Mouse (Mus musculus) heart, embryonic 11.5 days (tissue): ENCODE data around the gene Gpr19. TPM values are rescaled to one million over a fixed set of nuclear protein-coding genes. Genes with fewer than 3 reads are reported as not detected.

Experiments used
- ATAC-seq: fragments of 200-750 bp; cut with Nextera tagmentation; replicated peaks from 2 replicates; pipeline ENCODE4 v1.8.0; 2017; ENCODE audit warnings: moderate library complexity; ENCODE audit not compliant: insufficient number of reproducible peaks, low FRiP score, low TSS enrichment
- H3K27ac ChIP-seq: fragments of 300-500 bp; sonication (generic); 2 replicates; pipeline ENCODE4 v1.5.1; 2014; ENCODE audit warnings: mild to moderate bottlenecking, low read depth, low read length
- H3K27me3 ChIP-seq: fragments of 300-500 bp; sonication (generic); 2 replicates; pipeline ENCODE4 v1.6.1; 2014; ENCODE audit warnings: mild to moderate bottlenecking, low read length, mixed read lengths; ENCODE audit not compliant: control insufficient read depth, insufficient read depth
- H3K36me3 ChIP-seq: fragments of 300-500 bp; sonication (generic); 2 replicates; pipeline ENCODE4 v1.6.1; 2014; ENCODE audit warnings: mild to moderate bottlenecking, low read length, moderate library complexity, mixed read lengths; ENCODE audit not compliant: control insufficient read depth, insufficient read depth
- H3K4me1 ChIP-seq: fragments of 300-500 bp; sonication (generic); 2 replicates; pipeline ENCODE4 v1.6.1; 2014; ENCODE audit warnings: low read length; ENCODE audit not compliant: control insufficient read depth, insufficient read depth
- H3K4me2 ChIP-seq: fragments of 300-500 bp; sonication (generic); 2 replicates; pipeline ENCODE4 v1.6.1; 2014; ENCODE audit warnings: mild to moderate bottlenecking, moderate library complexity
- H3K4me3 ChIP-seq: fragments of 300-500 bp; sonication (generic); 2 replicates; pipeline ENCODE4 v1.5.1; 2014; ENCODE audit warnings: low read depth, low read length
- H3K9ac ChIP-seq: fragments of 300-500 bp; sonication (generic); 2 replicates; pipeline ENCODE4 v1.6.1; 2014; ENCODE audit warnings: mild to moderate bottlenecking, low read depth, low read length, moderate library complexity
- H3K9me3 ChIP-seq: fragments of 300-500 bp; sonication (generic); replicated peaks from 2 replicates; pipeline ENCODE4 v1.6.1; 2016; ENCODE audit warnings: low read length; ENCODE audit not compliant: control insufficient read depth
- WGBS: fragments of 180-500 bp; shearing (Covaris S2); extraction: QIAGEN DNeasy Blood & Tissue Kit; methylation state at CpG from one replicate; pipeline ENCODE4 v1.1.7; 2014; ENCODE audit not compliant: insufficient replicate concordance; 5-methylcytosine and 5-hydroxymethylcytosine counted together
- polyA plus RNA-seq: library from polyadenylated mRNA; unstranded; fragments of >200 nt; fragmentation: Nextera tagmentation; extraction: Ambion mirVana; gene quantifications from 2 replicates; pipeline ENCODE4 v1.2.1, GENCODE M21; 2014

The Gpr19 gene
- polyA plus RNA-seq, 1 experiment from 2014 or later = 12.0 TPM

- Histone ChIP-seq H3K27ac (peak within 1 kb of the TSS; percentile 94), H3K4me2 (peak within 1 kb of the TSS; percentile 84), H3K36me3 (no peaks in the 10 kb centered on the region; the same call in 1 of the 2 replicates), H3K4me1 (peaks cover 13% of the 10 kb centered on the region), H3K9me3 (no peaks in the 10 kb centered on the region), H3K27me3 (no peaks in the 10 kb centered on the region), H3K4me3 (peak within 1 kb of the TSS; percentile 74), H3K9ac (peak within 1 kb of the TSS; percentile 87)
- ATAC-seq = peak; percentile 92
- under 1% methylated on average over 76 of the region's 77 CpGs for WGBS
Measured at GRCm38 (mm10) chr6:134920190-134921013, 22.0 kb upstream of the Gpr19 start, which contains the start of gene Cdkn1b. Cdkn1b (plus strand) TSS chr6:134920401.

- Histone ChIP-seq H3K27me3 (no peaks in the 10 kb centered on the region), H3K9ac (peak overlapping the region; percentile 87), H3K36me3 (no peaks in the 10 kb centered on the region; the same call in 1 of the 2 replicates), H3K4me3 (peak overlapping the region; percentile 74), H3K9me3 (no peaks in the 10 kb centered on the region), H3K4me1 (peaks cover 13% of the 10 kb centered on the region), H3K27ac (peak overlapping the region; percentile 94), H3K4me2 (peak overlapping the region; percentile 84)
- peak; percentile 60 for ATAC-seq
- 5% methylated on average over 33 of the region's 37 CpGs for WGBS
Measured at GRCm38 (mm10) chr6:134919511-134920189, 21.3 kb upstream of the Gpr19 start.

GRCm38 (mm10) chr6:134918769-134919168, 20.4 kb upstream of the Gpr19 start:
- 90% methylated on average over 10 of the region's 10 CpGs for WGBS
- H3K36me3 ChIP-seq = no peaks in the 10 kb centered on the region
- no peak overlapping the region for H3K27ac ChIP-seq
- no peak overlapping the region for H3K4me3 ChIP-seq
- peaks cover 13% of the 10 kb centered on the region for H3K4me1 ChIP-seq
- H3K4me2 ChIP-seq = peak overlapping the region; percentile 84; the same call in 1 of the 2 replicates
- H3K9me3 ChIP-seq = no peaks in the 10 kb centered on the region
- H3K27me3 ChIP-seq = no peaks in the 10 kb centered on the region
- no peak for ATAC-seq
- no peak overlapping the region for H3K9ac ChIP-seq

GRCm38 (mm10) chr6:134917087-134917486, 18.7 kb upstream of the Gpr19 start:
- Histone ChIP-seq H3K4me1 (peaks cover 3% of the 10 kb centered on the region), H3K4me2 (peak overlapping the region; percentile 90), H3K36me3 (no peaks in the 10 kb centered on the region), H3K9ac (peak overlapping the region; percentile 68), H3K27me3 (no peaks in the 10 kb centered on the region), H3K9me3 (no peaks in the 10 kb centered on the region), H3K27ac (no peak overlapping the region), H3K4me3 (peak overlapping the region; percentile 53)
- no peak for ATAC-seq
- WGBS = 2% methylated on average over 11 of the region's 11 CpGs

GRCm38 (mm10) chr6:134916641-134917040, 18.3 kb upstream of the Gpr19 start:
- Histone ChIP-seq H3K36me3 (no peaks in the 10 kb centered on the region), H3K9me3 (no peaks in the 10 kb centered on the region), H3K4me3 (peak overlapping the region; percentile 53), H3K27ac (no peak overlapping the region), H3K4me2 (peak overlapping the region; percentile 90), H3K9ac (peak overlapping the region; percentile 68), H3K4me1 (no peaks in the 10 kb centered on the region; the same call in 1 of the 2 replicates), H3K27me3 (no peaks in the 10 kb centered on the region)
- 0% methylated on average over 11 of the region's 11 CpGs for WGBS
- ATAC-seq = no peak

GRCm38 (mm10) chr6:134914523-134914922, 16.1 kb upstream of the Gpr19 start:
- WGBS = 87% methylated on average over 5 of the region's 5 CpGs
- Histone ChIP-seq H3K4me3 (no peak overlapping the region), H3K4me2 (no peak overlapping the region), H3K27ac (no peak overlapping the region), H3K9ac (no peak overlapping the region), H3K27me3 (no peaks in the 10 kb centered on the region), H3K4me1 (no peaks in the 10 kb centered on the region; the same call in 1 of the 2 replicates), H3K9me3 (no peaks in the 10 kb centered on the region), H3K36me3 (no peaks in the 10 kb centered on the region)
- no peak for ATAC-seq

GRCm38 (mm10) chr6:134905811-134906210, 7.4 kb upstream of the Gpr19 start:
- 78% methylated on average over 1 of the region's 1 CpGs for WGBS
- ATAC-seq = no peak

GRCm38 (mm10) chr6:134903891-134904884, 5.8 kb upstream of the Gpr19 start:
- Histone ChIP-seq H3K4me1 (no peaks in the 10 kb centered on the region; the same call in 1 of the 2 replicates), H3K9me3 (no peaks in the 10 kb centered on the region), H3K4me3 (no peak overlapping the region), H3K36me3 (no peaks in the 10 kb centered on the region), H3K27me3 (no peaks in the 10 kb centered on the region), H3K9ac (no peak overlapping the region), H3K27ac (no peak overlapping the region), H3K4me2 (no peak overlapping the region)
- WGBS = 81% methylated on average over 10 of the region's 10 CpGs
- no peak for ATAC-seq

More at GRCm38 (mm10) chr6:134905811-134906210, 7.4 kb upstream of the Gpr19 start:
- Histone ChIP-seq H3K9ac (no peak overlapping the region), H3K4me3 (no peak overlapping the region), H3K27me3 (no peaks in the 10 kb centered on the region), H3K4me1 (no peaks in the 10 kb centered on the region), H3K27ac (no peak overlapping the region), H3K4me2 (no peak overlapping the region), H3K9me3 (no peaks in the 10 kb centered on the region), H3K36me3 (no peaks in the 10 kb centered on the region)
